Mouse (Mus musculus): Measurements from ENCODE around the gene Ttc27.

Ttc27 gene

DNA sequence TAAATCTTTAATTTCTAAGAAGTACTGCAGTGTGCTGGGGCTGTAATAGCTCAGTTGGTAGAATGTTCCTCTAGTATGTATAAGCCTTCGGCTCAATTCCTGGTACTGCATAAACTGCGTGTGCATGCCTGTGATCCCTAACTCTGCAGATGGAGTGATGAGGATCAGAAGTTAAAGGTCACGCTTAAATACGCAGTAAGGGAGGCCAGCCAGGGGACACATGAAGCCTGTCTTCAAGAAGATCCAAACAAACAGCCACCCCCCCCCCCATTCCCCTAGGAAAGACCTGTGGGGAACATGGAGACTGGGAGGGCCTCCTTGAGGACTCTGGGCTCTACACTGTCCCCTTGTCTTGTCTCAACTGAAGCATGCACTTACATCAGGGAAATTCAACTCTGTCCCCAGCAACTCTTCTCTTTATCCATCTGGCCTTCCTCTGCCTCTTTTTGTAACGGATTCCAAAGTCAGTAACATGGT is 36.1 kb downstream of the Ttc27 start:
- no peak for DNase-seq

DNA sequence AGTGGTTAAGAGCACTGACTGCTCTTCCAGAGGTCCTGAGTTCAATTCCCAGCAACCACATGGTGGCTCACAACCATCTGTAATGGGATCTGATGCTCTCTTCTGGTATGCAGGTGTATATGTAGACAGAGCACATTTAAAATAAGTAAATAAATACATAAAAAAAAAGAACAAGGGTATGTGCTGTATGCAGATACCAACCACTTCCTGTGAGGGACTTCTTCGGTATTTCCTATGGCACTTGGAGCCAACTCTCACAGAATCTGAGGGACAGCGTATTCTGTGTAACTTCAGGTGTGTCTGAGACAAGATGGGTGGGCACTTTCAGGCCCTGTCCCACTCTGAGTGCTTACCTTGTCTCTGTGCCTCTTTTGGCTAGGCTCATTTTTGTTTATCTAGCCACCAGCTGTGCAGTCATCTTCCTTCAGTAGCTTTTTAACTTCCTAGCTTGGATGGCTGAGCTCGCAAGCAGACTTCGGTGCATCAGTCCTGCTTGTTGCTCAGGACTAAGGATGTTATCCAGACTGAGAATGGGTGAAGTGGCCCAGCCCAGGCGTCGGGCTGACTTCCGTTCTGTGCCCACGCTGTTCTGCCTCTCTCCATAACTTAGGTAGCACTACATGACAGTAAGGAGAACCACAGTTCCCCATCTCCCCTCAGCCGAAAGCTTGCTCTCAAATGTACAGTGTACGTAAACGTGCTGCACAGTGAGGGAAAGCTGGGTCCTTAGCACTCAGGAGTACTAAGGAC is 37.0 kb downstream of the Ttc27 start:
- no peak for DNase-seq

DNA sequence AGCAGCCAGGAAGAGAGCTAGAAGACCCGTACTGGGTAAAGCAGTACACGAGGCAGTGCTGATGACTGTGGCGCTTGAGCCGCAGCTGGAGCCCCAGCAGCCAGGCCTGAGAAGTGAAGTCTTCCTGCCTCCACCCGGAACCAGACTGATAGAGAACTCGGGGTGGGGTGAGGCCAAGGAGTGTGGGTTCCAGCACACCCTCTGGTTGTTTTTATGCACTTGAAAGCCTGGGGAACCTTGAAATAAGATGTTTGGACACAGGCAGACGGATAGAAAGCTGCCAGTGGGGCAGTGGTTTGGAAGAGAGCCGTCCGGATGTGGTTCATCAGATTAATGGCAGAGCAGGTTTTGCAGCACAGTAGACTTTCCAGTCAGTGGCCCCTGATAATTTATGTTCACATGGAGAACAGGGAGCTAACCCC is 51.9 kb downstream of the Ttc27 start:
- DNase-seq = no peak

DNA sequence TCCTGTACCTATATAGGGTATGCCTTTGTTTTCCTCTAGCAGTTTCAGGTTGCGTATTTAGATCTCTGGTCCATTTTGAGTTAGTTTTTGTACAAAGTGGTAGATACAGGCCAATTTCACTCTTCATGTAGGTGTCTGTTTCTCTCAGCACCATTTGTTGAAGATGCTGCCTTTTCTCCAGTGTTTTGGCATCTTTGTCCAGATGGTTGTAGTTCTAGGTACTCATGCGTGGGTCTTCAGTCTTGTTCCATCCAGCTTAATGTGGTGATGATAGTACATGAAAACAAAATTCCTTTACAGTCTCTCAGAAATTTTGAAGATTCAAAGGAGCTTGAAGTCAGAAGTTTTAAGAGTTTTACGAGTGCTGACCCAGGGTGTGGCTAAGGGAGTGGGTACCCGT is 54.8 kb downstream of the Ttc27 start:
- DNase-seq = no peak

DNA sequence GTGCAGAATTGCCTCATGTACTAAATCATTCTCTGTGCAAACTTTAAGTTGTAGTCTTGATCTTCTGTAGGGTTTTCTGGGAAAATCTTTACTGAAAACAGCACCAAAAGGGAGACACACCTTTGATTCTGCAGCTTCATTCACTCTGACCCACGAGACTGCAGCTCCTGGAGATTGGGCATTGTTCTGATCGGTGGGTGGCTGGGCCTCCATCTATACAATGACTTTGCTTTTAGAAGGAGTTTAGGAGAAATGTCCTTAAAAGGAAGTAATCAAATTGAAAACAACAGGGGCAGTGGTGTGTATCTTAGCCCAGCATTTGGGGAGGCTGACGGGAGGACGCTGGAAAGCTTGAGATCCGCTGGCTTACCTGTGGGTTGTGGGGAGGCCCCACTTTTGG is 56.0 kb downstream of the Ttc27 start:
- no peak for DNase-seq

DNA sequence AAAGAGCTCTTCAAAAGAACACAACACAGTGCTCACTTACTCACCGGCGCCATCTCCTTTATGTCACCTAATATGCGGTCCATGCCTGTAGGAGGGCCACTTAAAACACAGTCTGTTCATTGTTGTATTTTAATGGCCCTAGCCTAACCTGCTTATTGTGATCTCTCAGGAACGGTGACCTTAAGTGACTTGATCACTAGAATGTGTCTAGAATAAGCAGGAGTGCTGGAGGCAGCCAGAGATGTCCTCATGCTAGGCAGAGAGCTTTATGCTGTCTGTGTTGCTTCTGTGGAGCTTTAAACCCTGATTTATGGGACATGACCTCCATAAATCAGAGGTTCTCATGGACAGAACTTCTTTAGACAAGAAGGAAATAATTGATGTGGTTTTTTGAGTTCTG is 62.6 kb downstream of the Ttc27 start:
- no peak for DNase-seq

DNA sequence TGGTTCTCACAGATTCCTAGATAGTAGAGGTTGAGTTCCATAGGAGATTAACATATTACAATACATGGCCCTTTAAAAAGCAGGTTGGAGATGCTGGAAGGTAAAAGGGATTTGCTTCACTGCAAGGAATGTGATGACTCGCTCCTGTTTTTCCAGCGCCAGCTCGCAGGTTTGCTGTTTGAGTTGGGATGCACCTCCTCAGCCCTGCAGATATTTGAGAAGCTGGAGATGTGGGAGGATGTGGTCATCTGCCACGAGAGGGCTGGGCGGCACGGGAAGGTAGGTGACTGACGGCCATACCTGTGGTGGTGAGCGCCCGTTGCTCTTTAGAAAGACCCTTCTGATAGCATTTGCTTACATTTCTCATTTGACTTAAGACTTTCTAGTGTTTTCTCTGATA is 63.1 kb downstream of the Ttc27 start:
- DNase-seq = no peak

DNA sequence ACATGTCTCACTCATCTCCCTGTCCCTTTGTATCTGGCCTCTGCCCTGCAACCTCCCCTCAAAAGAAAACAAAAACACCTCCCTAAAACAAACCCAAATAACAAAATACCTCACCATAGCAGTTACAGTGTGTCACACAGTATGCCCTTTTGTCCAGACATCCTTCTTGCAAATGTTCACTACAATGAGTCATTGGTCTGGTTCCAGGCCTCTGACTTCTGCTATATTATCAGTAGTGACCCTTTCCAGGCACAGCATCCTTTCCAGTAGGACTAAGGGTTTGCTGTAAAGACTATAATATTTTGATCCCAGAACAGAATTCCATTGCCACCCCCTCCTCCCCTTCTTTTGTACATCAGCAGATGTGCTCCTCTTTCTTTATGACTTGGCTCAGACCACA is 64.4 kb downstream of the Ttc27 start:
- no peak for DNase-seq

DNA sequence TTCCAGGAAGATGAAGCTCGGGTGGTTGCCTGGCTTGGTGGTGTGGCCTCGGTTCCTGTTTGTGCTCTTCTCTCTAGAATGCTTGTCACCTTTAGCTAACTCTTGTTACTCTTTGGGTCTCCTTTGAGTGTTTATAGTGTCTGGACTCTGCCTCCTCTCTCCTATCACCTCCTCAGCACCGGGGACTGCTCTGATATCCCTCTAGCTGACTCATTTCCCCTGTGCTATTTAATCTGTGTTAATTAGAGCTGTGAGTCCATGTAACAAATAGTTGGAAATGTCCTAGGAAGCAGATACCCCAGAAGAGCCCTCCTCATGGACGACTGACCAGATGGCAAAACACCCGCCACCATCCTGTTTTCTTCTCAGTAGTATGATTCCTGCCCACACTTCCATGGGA is 68.1 kb downstream of the Ttc27 start:
- DNase-seq = no peak

DNA sequence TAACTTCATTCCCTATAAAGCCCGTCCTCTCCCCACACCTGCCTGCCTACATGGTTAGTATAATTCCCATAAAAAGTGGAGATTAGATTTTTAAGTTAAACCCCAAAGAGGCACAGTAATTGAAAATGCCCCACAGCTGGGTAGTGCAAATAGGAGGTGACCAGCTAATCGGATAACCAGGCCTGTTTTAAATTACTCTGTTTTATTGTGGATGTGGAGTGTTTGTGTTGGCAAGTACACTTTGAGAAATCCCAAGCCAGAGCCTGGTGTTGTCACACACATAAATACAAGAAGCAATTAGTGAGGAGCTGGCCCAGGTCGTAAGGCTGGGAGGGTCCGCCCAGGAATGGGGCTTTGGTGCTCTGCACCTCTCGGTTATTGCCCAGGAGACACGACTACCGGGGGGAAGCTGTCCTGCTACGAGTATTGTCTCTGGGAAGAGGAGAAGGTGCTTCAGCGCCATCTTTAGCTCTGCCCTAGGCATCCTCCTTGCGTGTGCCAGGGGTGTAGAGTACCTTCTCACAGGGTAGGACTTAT is 68.7 kb downstream of the Ttc27 start:
- DNase-seq = no peak

DNA sequence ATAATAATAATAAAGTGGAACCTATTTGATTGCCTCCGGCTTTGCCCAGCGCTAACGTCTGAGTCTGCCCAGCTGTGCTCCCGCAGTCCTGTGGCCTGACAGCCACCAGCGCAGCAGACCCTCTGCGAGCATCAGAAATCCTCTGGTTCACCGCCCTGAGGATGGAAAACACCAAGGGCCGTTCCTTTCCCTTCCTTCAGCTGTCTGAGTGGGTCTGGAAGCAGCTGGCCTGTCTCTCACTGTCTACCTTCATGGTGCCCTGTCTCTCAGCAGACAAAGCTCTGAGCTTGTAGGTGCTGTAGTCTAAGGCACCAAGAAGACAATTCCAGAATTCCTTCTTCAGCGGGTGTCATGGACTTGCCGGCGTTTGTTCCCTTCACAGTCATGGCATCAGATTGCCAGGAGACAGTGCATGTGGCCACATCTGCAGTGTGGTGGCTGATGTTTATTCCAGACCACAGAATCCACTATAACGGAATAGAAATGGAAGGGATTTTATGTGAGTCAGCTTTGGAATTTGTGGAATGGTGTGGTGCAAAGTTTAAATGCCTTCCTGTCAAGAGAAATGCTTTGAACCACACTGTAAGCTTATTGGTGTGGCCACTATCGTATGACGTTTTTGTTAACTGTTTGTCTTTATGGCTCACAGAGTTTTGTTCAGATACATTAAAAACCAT is 78.6 kb downstream of the Ttc27 start:
- no peak for DNase-seq

DNA sequence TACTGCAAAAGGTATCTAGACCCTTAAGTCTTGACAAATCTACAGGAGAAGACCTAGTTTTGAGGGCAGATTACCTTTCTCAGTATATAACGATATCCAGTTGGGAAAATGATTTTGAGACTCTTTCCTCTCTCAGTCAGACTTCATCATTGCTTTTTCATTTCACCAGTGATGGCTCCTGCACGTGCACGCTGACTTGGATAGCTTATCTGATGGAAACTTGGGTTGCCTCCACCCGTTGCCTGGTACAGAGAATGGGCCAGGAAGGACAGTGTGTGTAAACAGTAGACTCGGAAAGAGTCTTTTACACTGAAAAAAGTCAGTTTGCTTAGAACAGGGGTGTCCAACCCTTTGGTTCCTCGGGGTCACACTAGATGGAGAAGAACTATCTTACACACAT is 82.3 kb downstream of the Ttc27 start:
- DNase-seq = no peak

DNA sequence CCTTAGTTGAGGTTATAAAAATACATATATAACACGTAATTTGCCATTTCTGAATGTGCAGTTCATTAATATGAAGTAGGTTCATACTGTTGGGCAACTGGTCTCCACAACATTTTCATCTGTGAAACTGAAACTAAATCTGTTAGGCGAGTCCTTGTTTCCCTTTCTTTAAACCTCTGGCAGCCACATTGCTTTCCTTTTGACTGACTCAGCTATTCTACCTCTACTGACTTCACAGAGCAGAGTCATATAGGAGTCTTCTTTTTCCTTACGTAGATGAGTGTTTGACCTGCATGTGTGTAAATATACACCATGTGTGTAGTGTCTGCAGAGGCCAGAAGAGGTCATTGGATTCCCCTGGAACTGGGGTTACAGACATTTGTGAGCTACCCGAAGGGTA is 85.2 kb downstream of the Ttc27 start:
- no peak for DNase-seq

DNA sequence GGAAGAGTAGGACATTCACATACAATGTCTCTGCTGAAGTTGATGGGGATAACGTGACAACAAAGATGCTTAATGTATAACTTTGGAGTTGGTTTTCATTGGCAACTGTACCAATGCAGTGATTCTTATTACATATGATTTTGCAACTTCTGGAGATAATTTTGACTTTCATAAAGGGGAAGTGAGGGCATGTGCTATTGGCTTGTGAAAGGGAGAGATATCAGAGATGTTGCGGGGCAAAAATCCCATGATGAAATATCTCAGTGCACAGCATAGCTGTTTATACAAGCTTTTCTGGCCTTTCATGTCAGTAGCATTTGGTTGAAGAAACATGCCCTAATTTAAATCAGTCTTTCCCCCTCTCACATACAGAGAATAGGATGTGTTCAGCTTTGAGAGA is 86.3 kb downstream of the Ttc27 start:
- no peak for DNase-seq

DNA sequence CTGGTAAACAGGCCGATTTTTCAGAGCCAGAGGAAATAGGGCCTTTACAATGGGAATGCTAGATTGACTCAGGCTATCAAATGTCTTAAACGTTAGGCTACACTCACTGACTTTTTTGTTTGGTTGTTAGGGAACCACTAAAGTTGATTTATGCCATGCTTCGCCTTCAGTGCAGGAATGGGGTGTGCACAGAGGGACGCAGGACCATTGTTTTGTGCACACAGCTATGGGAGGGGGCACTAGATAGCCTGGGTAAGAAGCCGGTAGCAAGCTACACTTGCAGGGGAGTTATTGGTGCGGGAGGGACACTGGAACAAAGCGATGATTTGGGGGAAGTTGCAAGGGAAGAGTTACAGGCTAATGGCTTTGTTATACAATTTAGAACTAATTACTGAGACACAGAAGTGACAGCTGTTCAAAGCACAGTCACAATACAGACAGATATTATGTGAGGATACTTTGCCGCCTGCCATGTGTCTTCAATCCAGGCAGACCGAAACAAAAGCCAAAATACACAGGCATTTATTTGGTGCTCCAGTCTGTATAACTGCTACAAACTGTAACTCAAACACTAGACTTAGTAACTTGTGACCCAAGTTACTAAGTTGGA is 86.9 kb downstream of the Ttc27 start:
- DNase-seq = no peak

DNA sequence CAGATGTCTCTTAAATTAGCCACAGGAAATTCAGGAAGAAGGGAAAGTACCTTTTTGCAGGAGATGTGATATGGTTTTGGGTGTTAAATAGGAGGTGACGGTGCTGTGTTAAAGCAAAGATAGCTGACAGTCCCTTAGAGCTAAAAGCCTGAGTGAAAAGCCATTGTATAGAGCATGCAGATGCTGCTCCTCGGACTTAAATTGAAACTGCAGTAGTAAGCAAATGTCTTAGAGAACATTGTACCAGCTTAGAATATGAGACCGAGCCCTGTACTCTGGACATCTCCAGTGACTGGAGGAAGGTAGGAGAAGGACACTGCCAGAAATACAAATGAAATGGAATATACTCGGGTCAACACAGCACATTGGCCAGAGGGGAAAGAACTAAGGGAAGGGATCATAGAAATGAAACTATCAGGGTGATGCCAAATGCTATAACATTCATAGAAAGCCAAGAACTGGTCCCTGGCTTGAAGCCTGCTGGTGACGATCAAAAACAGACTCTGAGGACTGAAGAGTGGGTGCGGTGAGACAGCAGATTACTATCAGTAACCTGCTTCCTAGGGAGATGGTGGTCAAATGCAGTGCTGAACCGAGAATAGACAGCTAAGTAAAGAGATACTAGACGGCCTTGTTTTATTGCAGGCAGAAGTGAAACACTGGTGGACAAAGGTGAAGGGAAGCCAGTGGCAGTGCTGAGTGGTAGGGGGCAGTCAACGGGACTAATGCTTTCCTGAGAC is 90.1 kb downstream of the Ttc27 start:
- DNase-seq = no peak

DNA sequence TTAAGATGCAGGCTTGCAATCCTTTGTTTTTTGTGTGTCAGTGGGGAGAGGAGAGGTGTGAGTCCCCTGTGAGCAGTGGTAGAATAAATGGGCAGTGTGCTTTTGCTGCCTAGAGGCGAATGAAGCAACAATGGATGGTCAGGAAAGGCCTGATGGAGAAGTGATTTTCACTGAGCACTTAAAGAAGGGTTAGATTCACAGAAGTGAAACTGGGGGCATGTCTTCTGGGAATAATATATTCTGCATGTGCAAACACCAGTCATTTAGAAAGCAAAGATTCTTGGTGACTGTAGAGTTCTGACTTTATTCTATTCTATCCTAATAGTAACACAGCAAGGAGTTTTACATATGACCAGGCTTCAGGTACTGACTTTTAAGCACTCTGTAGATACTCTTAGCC is 90.8 kb downstream of the Ttc27 start:
- DNase-seq = no peak

DNA sequence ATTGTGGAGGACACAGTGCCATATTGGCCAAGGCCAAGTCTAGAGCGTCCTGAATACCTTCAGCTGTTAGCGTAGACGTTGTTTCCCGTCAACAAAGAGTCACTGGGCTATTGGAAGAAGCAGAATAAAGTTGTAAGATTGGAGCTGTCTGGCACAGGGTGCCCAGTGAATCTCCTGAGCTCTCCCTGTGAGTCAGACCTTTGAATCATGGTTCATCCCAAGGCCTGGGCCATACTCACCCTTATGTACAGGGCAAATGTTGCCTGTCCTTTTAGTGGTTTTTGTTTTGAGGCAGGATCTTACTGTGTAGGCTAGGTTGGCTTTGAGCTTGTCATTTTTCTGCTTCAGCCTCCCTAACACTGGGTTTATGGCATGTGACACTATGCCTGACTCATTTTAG is 91.4 kb downstream of the Ttc27 start:
- no peak for DNase-seq

DNA sequence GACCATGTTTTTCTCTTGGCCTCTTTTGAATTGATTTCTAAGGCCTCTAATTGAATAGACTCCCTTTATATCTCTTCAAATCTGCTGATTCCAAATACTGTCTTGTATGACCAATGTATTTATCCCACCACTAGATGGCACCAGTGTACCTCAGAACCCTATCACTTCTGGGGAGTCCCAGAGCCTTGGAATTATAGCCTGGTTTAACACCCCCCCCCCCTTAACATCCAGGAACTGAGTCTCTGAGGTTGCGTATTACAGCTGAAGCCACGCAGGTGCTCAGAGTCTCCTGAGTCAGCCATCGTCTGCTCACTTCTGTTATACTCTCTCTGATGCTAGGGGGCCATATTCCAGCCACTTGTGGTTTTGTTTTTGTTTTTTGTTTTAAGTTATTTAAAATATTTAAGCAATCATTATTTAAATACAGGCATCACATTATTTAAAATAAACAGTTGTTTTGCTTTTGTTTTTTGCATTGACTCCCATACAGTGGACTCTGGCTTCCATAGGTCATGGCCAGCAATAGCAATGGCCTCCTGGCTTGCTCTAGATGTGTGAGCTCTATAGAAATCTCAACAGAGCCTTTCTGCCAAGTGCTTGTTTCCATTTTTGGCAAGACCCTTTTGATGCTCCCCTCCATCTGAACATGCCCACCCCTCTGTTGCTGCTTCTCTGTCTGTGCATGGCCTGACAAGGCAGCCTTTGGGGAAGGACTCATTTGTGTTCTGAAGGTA is 93.5 kb downstream of the Ttc27 start:
- no peak for DNase-seq

DNA sequence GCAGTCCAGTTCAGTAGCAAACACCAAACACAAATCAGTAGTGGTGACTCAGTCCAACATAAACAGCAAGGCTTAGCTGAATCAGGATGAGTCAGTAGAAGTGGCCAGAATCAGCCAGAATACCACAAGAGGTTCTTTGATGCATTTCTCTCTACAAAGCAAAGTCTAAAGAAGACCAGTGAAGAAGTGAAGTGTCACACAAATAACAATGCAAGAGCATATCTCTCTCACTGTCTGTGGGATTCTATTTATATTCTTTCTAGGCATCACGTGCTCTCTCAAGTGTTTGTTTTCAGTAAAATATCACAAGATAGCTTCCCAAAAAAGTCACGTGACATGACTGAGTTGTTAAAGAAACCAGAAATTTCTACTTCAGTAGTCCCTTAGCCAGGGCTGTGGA is 102.2 kb downstream of the Ttc27 start:
- no peak for DNase-seq

DNA sequence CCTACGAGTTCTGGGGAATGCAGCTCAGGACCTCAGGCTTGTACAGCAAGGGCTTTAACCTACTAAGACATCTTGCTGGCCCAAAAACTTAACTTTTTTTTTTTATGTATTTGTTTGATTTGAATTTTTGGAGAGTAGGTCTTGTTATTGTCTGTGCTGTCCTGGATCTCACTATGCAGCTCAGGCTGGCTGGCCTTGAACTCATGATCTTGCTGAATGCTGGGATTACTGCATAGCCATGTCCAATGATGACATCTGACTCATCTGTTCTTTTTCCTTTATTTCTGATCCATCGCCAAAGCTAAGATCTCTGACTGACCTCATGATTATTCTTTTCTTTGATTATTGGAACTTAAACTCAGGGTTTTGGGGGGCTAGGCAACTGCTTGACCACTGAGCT is 113.3 kb downstream of the Ttc27 start:
- no peak for DNase-seq

DNA sequence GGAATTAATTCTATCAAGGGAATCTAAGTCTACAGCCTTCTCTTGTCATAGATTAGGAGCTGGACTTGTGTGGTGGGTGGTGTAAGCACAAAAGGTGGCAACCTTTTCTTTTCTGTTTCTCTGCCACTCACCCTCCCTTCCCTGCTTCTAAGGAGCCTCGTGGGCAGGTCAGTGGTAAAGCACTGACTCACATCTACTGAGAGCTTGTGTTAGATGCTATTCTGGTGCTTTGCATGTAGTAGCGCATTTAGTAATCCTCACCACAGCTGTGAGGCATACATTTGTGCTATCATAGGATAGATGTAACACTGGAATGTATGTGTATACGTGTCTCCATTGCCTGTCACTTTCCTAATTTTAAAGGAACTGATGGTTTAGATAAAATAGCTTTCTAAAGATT is 124.2 kb downstream of the Ttc27 start:
- no peak for DNase-seq

DNA sequence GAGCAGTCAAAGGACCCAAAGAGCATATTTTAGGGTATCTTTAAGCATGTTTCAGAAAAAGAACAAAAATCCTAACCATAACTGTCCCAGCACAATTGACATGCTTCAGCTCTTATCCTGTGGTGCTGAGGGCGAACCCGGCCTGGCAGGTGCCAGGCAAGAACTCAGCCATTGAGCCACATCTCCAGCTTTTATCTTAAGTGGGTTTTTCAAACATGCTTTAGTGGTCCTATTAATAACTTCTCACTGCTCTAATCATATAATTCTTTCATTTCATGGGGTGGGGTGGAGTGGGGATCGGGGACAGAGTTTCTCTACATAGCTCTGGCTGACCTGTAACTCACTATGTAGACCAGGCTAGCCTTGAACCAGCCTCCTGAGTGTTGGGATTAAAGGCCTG is 125.1 kb downstream of the Ttc27 start:
- no peak for DNase-seq

Data from kidney, adult 11 months (tissue).